Mouse (Mus musculus) gastrocnemius, postnatal 4 days (tissue): ENCODE data around the gene Nmrk1. TPM values are rescaled to one million over a fixed set of nuclear protein-coding genes. Genes with fewer than 3 reads are reported as not detected.

Experiments used
- DNase-seq, 2 experiments: peaks; one replicate each; pipeline ENCODE4 v3.0.0; 2021 to 2022; ENCODE audit warnings: low spot score in 2 of 2, mixed read lengths in 2 of 2
- total RNA-seq, 2 experiments: library from RNA; stranded (reverse); gene quantifications; 2 replicates each; pipeline ENCODE4 v1.2.3; 2021

Nmrk1 gene
- total RNA-seq, 2 experiments from 2014 or later = 5.6 to 5.9 TPM

- no peak for DNase-seq
Measured at GRCm38 (mm10) chr19:18615680-18616240, 16.0 kb upstream of the Nmrk1 start.

- DNase-seq = no peak
Measured at GRCm38 (mm10) chr19:18617504-18617903, 14.2 kb upstream of the Nmrk1 start.

DNA sequence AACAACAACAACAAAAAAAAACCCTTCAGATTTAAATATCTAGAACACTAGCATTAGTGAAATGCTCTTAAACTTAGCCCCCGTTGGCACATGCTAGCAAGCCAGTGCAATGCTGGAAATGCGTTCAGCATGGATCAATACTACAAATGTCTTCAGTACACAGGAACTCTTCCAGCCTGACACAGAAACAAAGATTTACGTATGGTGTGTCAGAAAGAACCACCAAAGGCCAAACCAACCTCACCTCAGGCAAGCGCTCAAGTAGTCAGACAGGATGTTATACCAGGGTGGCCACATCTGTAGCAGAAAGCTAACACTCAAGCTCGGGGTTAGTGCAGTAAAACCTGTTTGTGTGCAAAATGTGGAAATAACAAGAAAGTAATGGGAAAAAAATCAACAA, 12.7 kb upstream of the Nmrk1 start:
- DNase-seq = no peak

GRCm38 (mm10) chr19:18619691-18620090, 12.1 kb upstream of the Nmrk1 start:
- DNase-seq = no peak

DNA sequence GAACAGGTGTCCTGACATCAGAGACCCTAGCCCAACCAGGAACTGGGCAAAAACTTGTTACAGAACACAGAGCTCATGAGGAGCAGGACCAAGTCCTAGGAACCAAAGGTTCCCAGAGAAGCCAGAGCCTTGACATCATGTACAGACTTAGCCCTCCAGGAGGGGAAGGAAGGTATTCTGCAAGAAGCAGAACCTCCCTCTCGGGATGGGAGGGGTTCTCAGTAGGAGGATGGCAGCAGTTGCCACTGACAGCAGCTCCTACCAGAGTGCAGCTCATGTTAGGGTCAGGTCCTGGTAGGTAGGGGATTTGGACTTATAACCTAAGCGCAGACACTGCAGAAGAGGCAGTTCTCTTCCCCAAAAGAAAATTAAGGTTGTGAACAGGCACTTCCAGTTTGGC, 7.9 kb upstream of the Nmrk1 start:
- DNase-seq = no peak

GRCm38 (mm10) chr19:18629589-18629988, 2.2 kb upstream of the Nmrk1 start:
- DNase-seq = no peak

- DNase-seq = peak in 1 of 2 experiments; percentile 15
Measured at GRCm38 (mm10) chr19:18630221-18631119, 1.3 kb upstream of the Nmrk1 start.

- DNase-seq = peak; percentile 50 to 73
Measured at GRCm38 (mm10) chr19:18631161-18631643, 548 bp upstream of the Nmrk1 start.

GRCm38 (mm10) chr19:18632231-18633185, 758 bp downstream of the Nmrk1 start:
- DNase-seq = no peak

GRCm38 (mm10) chr19:18637954-18638353, 6.2 kb downstream of the Nmrk1 start:
- DNase-seq = no peak

DNA sequence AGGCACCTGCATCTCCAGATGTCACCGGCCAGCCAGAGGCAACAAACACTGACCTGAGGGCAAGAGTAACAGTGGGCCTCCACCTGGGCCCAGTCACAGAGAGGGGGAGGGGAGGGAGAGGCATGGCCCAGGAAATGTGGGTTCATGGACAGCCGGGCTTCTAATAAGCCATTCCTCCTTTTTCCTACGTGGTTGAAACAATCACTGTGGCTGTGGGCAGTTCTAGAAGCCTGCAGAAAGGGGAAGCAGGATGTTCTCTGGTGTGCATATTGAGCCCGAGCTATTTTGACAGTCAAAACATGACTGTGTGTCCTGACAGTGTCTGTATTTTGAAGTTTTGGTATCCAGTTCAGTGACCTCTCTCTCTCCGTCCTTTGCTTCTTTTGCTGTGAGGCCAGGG, 7.2 kb downstream of the Nmrk1 start:
- no peak for DNase-seq

GRCm38 (mm10) chr19:18639552-18639951, 7.8 kb downstream of the Nmrk1 start:
- DNase-seq = no peak

DNA sequence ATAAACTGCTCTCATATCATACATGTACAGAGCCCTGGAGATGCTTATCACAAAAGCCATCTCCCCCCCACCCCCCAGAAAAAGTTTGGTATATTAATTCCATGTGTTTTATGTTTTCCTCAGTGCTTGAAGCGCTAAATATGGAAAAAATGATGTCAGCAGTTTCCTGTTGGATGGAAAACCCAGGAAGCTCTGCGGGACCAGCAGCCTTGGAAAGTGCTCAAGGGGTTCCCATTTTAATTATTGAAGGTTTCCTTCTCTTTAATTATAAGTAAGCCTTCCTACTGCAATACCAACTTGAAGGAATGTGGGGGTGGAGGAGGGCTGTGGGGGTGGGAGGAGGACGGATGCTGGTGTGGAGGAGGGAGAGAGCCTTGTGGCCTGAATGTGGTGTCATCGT, 9.3 kb downstream of the Nmrk1 start:
- DNase-seq = no peak

- no peak for DNase-seq
Measured at GRCm38 (mm10) chr19:18643411-18643810, 11.7 kb downstream of the Nmrk1 start.

DNA sequence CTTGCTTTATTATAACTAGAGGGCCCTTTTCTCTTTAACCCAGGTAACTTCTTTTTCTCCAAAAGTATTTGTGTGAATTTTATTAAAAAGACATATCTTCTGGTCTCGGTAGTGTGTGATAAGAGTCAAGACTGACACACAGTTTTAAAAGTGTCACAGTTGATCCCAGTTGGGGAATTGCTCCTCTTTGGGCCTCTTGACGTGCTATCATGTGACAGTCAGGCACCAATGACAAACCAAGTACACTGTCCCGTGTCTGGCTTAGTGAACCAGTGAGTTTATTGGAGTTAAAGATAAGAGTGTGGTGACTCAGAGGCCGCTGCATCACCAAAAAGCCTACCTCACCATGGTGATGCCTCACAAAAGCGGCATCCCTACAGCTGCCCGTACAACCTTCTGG, 12.3 kb downstream of the Nmrk1 start:
- DNase-seq = no peak

DNA sequence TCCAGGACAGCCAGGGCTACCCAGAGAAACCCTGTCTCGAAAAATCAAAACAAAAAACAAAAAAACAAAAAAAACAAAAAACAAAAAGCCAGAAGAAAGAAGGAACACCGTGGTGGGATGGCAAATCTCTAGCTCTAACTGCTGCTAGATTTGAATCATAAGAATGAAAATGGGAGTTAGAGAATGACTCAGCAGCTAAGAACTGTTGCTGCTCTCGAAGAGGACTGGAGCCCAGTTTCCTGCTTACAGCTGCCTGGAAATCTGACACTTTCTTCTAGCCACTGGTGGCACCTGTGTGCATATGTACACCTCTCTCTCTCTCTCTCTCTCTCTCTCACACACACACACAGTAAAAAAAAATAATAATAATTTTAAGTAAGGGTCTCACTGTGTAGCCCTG, 14.6 kb downstream of the Nmrk1 start:
- DNase-seq = no peak

- DNase-seq = no peak
Measured at GRCm38 (mm10) chr19:18646853-18647420, 15.2 kb downstream of the Nmrk1 start.

DNA sequence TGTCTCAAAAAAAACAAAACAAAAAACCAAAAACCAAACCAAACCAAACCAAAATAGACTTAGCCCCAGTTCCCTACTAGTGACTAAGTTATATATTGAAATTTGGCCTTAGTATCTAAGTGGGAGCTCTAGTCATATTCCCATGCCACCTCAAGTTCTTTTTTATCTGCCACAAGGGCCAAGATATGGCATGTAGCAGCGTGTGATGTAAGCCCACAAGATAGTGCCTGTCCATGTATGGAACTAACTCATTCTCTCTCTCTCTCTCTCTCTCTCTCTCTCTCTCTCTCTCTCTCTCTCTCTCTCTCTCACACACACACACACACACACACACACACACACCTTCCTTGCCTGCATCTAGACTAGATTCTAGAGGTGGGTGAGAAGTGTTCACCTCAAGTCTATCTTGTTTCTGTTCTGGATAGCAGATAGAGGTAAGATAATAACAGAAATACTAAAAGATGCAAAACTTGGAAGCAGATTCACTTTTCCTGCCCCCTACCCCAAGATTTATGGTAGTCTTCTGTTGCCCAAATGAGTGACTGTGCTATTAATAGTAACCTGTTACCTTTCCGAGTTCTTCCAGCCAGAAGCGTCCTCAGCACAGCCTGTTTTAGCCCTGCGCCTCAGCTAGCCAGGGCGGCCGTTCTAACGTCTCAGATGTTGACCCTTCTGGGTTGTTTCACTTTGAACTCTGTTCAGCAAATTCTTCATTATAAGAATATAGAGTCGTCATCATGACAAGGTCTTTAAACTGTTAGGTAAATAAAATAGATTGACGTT, 16.2 kb downstream of the Nmrk1 start:
- DNase-seq = no peak

- no peak for DNase-seq
Measured at GRCm38 (mm10) chr19:18648558-18648945, 16.8 kb downstream of the Nmrk1 start.

GRCm38 (mm10) chr19:18649955-18650354, 18.2 kb downstream of the Nmrk1 start:
- DNase-seq = no peak
